Mouse (Mus musculus) natural killer cell, adult 2 months (primary cell): ENCODE results near the gene Aph1b.
"Not testable (repeated sequence)": the region's sequence is repeated elsewhere in the genome, so short reads cannot be mapped to it uniquely, and the experiment has no call there.

ENCODE experiments used
- DNase-seq, 2 experiments: peaks; one replicate each; pipeline ENCODE4 v3.0.0; 2022; ENCODE audit warnings: low spot score in 2 of 2

The Aph1b gene

DNA sequence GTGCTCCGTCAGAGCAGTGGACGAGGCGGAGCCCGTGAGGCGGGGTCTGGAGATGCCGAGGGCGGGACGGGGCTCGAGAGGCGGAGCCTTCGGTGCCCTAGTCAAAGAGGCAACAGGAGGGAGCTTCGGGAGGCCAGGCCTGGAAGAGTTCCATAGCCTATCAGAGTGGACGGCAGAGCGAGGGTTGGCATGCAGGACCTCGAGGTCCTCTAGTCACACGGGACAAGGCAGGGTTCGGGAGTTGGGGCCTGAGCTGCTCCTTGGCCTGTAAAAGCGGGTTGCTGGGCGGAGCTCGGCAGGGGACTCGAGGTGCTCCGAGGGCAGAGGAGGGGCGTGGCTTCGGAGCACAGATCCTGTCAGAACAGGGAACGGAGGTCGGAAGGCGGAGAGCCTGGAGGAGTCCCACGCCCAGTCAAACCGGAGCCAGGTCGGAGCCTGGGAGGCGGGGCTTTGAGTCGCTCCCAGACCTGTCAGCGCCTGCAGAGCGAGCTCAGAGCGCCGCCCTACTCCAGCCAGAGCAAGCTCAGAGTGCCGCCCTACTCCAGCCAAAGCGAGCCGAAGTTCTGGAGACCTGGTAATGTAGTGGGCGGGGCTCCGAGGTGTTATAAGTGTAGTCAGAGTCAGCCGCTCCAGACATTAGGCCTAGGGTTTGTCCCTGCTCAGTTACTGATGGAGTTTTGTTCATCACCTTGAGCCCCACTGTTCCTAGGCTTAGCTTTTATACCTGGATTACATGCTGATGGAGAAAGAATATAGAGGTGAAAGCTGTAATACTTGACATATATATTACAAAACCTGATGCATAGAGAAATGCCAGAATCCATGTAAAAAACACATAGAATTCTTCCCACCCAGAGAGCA, at the start of gene Aph1b:
TSS of gene Aph1b (minus strand) at position 27 of the 861 bp plus-strand sequence.
- peak; percentile 81 to 85 for DNase-seq

DNA sequence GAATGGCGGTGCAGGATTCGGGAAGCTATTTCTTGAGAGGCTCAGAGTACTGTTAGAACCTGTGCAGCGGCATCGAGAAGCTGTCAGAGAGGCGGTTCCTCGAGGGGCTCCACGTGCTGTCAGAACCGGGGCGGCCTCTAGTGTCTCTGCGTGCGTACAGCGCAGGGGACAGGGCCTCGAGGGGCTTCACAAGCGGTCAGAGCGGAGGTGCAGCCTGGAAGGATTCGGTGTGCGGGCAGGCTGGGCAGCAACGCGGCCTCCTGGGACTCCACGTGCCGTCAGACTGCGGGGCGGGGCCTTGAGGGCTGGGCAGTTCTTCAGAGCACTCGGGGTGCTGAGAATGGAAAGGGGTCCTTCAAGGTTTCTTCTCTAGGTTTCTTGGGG, 39.8 kb upstream of the Aph1b start:
- no peak for DNase-seq

DNA sequence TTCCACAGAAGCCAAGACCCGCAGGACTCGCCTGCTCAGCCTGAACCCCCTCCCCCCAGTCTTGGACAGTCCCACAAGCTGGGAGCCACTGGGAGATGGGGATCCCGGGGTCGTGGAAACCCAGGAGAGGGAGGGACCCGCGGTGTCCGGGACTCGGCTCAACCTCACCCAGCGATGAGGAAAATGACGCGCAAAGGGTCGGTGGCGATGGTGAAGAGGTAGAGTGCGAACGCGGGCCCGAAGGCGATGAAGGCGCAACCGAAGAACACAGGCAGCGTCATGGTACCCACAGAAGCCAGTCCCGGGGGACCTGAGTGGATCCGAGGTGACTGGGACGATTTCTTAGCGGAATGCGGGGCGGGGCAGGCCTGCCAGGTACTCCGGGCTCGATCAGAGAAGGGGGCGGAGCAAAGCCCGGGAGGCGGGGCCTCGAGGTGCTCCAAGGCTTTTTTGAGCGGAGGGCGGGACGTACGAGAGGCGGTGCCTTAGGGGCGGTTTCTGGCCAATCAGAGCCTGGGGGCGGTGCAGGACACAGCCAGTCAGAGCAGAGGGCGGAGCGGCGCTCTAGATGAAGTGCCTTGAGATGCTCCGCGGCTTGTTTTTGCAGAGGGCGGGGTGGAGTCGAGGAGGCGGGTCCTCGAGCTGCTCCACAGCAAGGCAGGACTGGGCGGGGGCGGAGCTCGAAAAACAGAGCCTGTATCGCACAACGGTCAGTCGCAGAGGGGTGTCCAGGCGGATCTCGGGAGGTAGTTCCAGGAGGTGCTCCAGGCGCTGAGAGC, 39.2 kb upstream of the Aph1b start, which contains the start of gene Aph1c:
TSS of gene Aph1c (minus strand) at position 409 of the 779 bp plus-strand sequence.
- DNase-seq, result peak; percentile 97 to 99

DNA sequence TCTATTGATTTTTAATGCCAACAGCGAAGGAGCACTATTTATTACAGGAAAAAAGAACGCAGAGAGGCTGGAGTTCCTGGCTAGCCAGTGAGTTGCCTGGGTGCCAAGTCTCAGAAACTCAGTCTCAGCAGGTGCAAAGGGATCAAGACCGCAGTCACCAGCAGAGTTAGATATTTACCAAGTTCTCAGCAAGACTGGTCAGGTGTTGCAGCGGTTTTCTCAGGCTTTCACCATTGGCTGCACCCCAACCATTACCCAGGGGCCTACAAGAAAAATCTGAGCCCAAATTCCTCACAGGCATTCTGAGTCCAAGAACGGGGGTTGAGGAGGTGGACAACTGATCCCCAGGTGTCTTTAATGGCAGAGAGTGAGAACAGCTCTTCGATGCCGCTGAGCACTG, 38.6 kb upstream of the Aph1b start:
- no peak for DNase-seq

DNA sequence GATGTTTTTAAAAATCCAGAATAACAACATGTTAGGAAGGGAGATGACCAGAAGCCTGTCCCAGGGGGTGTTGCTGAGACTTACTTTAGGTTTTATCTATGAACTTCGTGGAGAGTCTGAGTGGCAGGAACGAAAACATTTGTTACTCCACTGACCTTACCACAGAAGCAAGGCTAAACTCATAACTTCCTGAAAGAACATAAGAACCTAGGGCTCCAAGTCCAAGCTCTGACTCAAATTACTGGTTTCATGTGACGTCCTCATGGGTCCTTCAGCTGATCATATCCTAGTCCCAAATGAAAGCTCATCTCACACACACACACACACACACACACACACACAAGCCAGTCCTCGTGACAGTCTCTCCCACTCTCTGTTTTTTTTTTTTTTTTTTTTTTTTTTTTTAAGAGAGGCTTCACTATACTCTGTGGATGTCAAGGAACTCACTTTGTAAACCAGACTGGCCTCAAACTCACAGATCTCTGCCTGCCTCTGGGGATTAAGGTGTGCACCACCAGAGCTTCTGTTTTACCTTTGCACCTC, 37.1 kb upstream of the Aph1b start:
- no peak for DNase-seq

DNA sequence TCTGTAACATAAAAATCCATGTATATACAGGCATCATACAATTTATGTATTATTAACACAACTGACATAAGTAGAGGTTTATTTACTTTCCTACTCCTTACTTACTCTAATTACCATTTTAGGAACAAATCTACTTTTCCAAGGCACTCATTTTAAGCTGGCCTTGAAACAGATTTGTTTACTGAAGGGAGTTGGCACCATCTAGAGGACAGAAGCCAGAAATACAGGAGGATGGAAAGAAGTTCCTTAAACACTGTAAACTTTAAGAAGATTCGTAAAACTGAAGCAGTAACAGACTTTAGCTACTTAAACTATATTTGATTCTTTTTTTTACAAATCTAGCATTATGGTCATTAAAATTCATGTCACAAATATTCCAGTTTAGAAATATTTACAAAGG, 30.7 kb upstream of the Aph1b start:
- no peak for DNase-seq

DNA sequence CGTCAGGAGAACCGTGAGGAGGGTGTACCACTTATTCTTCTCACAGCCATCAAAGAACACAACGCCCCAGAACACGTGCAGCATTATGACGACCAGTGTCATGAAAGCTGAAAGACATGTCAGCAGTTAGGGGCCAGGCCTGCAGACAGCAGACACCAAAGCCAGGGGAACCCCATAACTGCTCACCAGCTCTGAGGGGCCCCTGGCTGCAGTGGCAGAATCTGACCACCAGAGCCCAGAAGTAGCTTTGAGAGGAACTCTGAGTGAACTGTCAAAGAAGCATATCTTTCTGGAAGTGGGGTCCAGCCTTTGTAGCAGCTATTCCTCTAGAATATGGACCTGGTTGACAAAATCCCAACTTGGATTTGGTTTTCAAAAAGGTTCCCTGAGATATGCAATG, 27.0 kb upstream of the Aph1b start:
- DNase-seq, result not testable (repeated sequence)

DNA sequence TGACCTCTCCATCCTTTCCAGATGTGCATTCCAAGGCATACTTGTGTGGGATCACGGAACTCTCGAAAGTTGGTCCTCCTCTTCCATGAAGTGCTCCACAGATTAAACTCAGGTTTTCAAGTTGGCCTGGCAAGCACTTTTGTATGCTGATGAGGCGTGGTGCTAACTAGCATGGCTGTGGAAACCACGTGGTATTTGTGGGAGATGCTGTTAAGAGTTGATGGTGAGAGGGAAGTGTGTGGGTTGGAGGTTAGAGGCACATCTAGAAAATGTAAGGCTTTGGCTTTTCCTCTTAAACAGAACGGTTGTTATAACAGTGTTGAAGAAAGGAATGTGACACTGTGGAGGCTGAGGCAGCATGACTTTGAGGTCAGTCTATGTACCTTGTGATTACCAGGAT, 25.7 kb upstream of the Aph1b start:
- no peak for DNase-seq

DNA sequence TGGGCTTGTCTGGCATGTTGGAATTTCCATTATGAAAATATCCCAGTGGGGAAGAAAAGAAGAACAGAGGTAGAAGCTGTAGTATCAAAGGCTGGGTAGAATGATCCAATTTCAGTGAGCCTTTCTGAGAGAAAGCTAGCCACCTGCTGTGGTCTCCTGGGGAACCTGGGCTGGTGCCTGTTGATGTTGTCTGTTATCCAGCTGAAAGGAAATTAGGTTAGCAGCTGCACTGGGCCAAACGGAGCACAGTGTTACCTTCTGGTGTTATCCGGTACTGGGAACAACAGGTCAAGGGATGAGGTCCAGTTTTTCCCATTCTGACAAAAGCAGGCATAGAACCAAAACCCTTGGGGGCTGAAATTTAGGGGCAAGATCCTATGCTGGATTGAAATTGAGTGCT, 18.1 kb upstream of the Aph1b start:
- DNase-seq, result no peak

DNA sequence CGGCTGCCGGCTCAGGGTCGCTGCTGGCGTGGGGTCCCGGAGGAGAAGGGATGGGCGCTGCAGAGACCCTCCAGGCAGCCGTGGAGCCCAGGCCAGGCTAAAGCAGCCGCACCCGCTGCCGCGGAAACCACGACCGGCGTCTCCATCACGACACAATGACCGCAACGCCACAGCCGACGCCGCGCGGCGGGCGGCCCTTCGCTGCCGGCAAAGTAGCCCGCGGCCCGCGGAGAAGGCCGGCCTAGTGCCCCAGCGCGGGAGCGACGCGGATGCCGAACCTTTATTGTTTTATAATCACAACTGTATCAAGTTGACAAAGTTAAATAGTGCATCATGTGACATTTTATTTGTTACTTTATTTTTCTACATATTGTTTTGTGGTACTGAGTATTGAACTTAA, 10.7 kb upstream of the Aph1b start:
- not testable (repeated sequence) for DNase-seq

DNA sequence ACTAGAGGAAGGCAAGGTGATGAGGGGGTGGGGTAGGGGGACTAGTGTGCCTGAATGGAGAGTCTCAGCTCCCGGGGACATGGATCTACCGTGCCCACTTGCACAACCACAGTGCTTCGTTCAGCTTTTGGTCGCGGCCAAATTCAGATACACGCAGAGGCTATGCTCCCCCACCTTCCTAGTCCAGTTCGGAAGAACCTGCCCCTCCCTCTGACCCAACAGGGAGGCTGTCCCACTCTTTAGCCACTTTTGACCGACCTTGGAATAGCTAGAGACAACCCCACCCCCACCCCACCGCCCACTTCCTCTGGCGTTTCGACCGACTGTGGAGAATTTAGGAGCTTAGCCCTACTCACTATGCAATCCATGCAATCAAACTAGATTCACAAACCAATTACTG, 6.7 kb upstream of the Aph1b start:
- DNase-seq, result no peak

DNA sequence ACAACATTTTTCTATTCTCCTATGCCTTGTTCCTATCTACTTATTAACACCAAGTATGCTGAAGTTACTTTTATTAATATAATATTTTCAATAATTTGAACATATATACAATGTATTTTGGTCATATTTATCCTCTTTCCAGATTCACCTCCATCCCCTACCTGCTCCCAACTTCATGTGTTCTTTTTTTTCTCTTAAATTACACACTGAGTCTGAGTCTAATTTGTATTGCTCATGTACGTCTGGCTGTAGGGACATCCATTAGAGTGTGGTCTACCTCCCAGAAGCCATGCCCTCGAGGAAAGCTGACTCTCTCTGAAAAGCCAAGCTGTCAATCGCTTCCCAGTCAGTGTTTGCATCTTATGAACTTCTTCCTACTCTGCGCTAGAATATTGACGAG, 1.4 kb upstream of the Aph1b start, which contains the start of gene Gm10647:
TSS of gene Gm10647 (plus strand) at position 301 of the 400 bp plus-strand sequence.
- DNase-seq, result no peak

DNA sequence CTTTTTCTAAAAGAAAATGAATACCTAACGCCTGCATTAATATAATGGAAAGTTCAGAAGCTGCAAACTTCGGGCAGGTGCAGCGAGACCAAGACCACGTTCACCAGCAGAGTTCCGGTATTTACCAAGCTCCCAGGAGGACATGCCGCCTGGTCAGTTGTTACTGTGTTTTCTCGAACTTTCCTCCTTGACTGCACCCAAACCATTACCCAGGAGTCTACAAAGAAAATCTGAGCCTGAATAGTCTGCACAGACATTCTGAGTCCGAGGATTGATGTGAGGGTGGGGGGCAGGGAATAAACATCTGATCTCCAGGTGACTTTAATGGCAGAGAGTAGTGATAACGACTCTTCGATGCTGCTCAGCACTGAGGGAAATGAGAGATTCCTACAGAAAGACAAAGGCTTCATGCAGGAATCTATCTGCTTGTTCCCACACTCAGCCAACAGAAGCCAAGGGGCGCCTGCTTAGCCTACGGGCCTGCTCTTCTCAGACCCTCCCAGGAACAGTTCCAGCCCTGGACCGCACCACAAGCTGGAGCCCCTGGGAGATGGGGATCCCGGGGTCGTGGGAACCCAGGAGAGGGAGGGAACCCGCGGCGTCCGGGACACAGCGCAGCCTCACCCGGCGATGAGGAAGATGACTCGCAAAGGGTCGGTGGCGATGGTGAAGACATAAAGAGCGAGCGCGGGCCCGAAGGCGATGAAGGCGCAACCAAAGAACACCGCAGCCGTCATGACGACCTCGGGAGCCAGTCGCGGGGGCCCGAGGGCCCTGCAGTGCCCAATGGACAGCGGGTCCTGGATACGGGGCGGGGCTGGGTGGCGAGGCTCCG, 444 bp downstream of the Aph1b start:
- no peak for DNase-seq

DNA sequence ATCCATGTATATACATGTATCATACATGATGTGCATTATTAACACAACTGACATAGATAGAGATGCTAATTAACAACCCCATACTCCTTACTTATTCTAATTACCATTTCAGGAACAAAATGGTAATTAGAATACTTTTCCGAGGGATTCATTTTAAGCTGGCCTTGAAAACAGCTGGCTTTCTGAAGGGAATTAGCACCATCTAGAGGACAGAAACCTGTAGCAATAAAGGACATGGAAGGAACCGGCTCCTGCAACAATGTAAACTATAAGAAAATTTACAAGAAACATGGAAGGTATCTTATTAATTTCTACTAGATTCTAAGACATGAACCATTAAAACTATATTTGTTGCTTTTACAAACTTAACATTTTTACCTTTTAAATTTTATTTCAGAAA, 7.5 kb downstream of the Aph1b start:
- no peak for DNase-seq

DNA sequence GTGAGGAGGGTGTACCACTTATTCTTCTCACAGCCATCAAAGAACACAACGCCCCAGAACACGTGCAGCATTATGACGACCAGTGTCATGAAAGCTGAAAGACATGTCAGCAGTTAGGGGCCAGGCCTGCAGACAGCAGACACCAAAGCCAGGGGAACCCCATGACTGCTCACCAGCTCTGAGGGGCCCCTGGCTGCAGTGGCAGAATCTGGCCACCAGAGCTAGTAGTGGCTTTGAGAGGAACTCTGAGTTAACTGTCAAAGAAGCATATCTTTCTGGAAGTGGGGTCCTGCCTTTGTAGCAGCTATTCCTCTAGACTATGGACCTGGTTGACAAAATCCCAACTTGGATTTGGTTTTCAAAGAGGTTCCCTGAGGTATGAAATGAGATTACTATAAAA, 10.7 kb downstream of the Aph1b start:
- DNase-seq, result peak; percentile 20 to 41

DNA sequence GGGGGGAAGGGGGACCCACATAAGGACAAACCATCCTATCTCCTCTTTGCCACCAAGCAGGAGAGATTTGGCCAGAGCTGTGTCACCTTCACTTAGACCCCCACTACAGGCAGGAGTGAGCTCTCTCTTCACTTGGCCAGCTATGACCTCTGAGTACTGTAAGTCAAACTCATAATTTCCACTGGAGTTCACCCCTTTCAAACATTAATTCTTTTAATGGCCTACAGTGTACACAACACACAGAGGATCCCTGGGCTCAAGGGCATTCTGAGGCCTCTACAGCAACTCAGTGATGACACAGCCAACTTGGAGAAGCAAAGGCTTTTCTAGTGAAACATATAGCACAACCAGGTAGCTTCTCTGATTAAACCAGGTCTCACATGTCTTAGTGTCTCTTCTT, 24.6 kb downstream of the Aph1b start:
- no peak for DNase-seq

DNA sequence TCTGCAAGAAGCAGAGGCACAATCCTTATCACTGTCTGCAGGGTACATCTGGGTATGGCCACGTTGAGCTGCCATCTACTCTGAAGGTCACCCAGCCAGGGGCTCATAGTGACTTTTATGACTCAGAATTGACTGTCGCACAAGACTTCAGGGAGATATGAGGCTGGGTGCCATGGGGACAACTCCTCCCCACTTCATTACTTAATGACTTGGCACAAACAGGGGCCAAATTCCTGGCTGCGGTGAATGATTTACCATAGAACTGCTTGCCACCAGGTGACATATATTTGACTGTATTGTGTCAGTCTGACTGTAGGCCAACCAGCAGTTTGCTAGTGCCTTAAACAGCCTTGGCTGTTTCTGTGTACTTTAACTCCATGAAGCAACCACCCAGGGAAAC, 26.0 kb downstream of the Aph1b start:
- DNase-seq, result no peak

DNA sequence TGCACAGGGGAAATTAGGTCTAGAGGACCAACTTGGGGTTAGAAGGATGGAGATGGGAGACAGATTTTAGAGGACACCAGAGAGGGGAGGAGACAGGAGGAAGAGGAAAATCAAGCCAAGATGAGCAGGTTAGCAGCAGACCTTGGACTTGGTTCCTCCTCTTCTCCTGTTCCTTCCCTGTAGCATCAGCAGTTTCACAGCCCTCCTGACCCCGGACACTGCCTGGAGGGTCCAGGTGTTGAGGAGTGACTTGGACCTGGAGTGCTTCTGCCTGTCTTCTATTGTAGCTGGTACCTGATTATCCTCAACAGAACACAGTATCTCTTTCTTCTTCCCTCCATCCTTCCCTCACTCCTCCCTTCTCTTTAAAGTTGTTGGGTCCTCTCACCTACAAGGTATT, 26.6 kb downstream of the Aph1b start:
- DNase-seq, result no peak

DNA sequence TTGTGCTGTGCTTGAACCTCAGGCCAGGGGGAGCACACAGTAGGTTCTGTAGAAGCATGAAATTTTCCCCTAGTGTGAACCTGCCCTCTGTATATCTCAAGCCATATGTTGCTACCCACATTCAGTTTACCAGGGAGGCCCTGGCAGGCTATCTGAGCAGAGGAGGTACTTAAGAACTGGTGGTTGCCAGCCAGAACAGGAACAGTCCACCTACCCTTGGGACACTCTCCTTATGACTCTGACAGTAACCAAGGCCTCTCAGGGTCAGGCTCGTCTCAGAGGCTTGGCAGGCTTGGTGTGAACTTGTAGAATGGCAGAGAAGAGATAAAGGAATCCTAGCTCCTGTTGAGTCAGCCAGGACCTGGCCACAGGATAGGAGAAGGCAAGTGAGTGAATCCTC, 34.3 kb downstream of the Aph1b start:
- no peak for DNase-seq

DNA sequence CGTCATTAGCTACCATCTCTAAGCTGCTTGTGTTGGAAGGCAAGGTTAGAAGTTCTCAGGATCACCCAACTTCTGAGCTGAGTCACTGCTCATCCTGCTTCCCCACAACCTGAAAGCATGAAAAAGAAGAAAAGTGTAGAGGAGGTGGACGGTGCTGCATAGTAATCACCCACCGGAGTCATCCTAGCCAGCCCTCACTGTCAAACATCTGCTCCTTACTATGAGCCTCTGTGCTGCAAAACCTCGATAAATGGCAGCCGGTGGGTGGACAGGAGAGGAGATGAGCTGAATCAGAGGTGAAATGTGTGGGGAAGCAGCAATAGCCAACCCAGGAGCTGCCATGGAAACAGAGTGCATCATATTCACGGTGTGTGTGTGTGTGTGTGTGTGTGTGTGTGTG, 42.4 kb downstream of the Aph1b start:
- DNase-seq, result no peak

DNA sequence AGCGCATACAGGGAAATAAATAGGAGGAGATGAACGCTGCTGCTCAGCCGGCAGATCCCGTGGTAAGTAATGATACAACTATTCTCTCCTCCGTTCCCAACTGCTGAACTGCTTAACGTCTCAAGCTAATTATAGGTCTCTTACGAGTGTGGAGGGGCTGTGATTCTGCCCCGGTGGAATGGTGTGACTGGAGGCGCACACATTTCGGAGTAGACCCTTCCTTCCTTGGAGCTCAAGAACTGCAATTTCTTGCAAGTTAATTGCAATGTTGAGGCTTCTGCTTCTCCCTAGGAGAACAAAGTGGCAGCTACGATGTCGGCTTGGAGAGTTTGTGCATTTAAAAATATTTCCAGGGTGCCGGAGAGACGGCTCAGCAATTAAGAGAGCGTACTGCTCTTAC, 46.9 kb downstream of the Aph1b start:
- DNase-seq, result no peak

DNA sequence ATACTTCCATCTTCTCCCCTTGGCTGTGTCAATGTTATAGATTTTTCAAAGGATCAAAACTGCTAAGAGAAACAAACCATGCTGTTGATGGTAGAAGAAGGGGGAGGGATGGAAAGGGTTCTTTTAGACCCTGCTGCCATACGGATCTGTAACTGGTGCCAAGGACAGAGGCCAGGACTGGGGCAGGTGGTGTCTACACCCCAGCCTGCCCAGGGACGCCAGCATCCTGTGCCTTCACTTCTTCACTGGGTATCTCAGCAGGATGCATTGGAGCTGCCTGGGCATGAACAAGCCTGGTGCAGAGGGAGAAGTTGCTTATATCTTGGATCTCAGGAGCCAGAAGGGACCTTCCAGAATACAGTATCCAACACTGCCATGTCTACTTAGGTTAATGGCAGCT, 50.8 kb downstream of the Aph1b start:
- no peak for DNase-seq
